Mouse (Mus musculus): Measurements from ENCODE around the gene Oat.

- TF ChIP-seq POLR2A (IDR thresholded peaks at IDR 0.05; ENCODE audit: borderline replicate concordance, insufficient read depth, low read length) (no peak), CTCF (IDR thresholded peaks at IDR 0.05; ENCODE audit: borderline replicate concordance, insufficient read depth, low read depth, low read length) (no peak)
Measured at GRCm38 (mm10) chr7:132611530-132611929, 35.3 kb upstream of the Oat start.

Data from cerebellum, adult 2 months (tissue).